Mouse (Mus musculus) thymus, postnatal 36 days (tissue): ENCODE measurements at regions not wholly inside any gene's neighbourhood (a gene's known extent, or its start where the extent isn't known, plus 50 kb on each side); places are given as distances from the start of the nearest gene placed in this dataset.

Experiments used
- DNase-seq, 2 experiments: peaks; one replicate each; pipeline ENCODE4 v3.0.0; 2022; ENCODE audit warnings: mixed read lengths in 2 of 2

- DNase-seq: no peak
These were observed 226.6 kb upstream of the Pter start for GRCm38 (mm10) chr2:12697209-12697608.

GRCm38 (mm10) chr2:12699331-12699730 lies 224.5 kb upstream of the Pter start:
- no peak for DNase-seq

- no peak for DNase-seq
These were observed 216.3 kb upstream of the Pter start for GRCm38 (mm10) chr2:12707514-12707913.

- peak in 1 of 2 experiments; percentile 4 for DNase-seq
These were observed 214.5 kb upstream of the Pter start for GRCm38 (mm10) chr2:12709156-12709923.

GRCm38 (mm10) chr2:12709924-12710240 lies 214.0 kb upstream of the Pter start:
- no peak for DNase-seq

GRCm38 (mm10) chr2:12716124-12717012 lies 207.5 kb upstream of the Pter start:
- no peak for DNase-seq

- no peak for DNase-seq
These were observed 194.6 kb upstream of the Pter start for GRCm38 (mm10) chr2:12729251-12729650.

- no peak for DNase-seq
These were observed 186.7 kb upstream of the Pter start for GRCm38 (mm10) chr2:12737140-12737539.

GRCm38 (mm10) chr2:12746856-12747255 lies 177.0 kb upstream of the Pter start:
- DNase-seq: no peak

- no peak for DNase-seq
These were observed 165.0 kb upstream of the Pter start for GRCm38 (mm10) chr2:12758816-12759215.

- DNase-seq: no peak
These were observed 163.9 kb upstream of the Pter start for GRCm38 (mm10) chr2:12759931-12760330.

- DNase-seq: no peak
These were observed 162.4 kb upstream of the Pter start for GRCm38 (mm10) chr2:12761461-12761860.

GRCm38 (mm10) chr2:12764510-12764909 lies 159.3 kb upstream of the Pter start:
- DNase-seq: no peak

GRCm38 (mm10) chr2:12765336-12765735 lies 158.5 kb upstream of the Pter start:
- no peak for DNase-seq

GRCm38 (mm10) chr2:12776866-12777265 lies 147.0 kb upstream of the Pter start:
- DNase-seq: no peak

GRCm38 (mm10) chr2:12777696-12778095 lies 146.1 kb upstream of the Pter start:
- DNase-seq: no peak

GRCm38 (mm10) chr2:12792596-12792995 lies 131.2 kb upstream of the Pter start:
- no peak for DNase-seq

- no peak for DNase-seq
These were observed 126.1 kb upstream of the Pter start for GRCm38 (mm10) chr2:12797615-12798169.

GRCm38 (mm10) chr2:12799153-12799925 lies 124.5 kb upstream of the Pter start:
- no peak for DNase-seq

- no peak for DNase-seq
These were observed 121.2 kb upstream of the Pter start for GRCm38 (mm10) chr2:12802667-12803066.

GRCm38 (mm10) chr2:12805096-12805495 lies 118.7 kb upstream of the Pter start:
- DNase-seq: no peak

GRCm38 (mm10) chr2:12808466-12808865 lies 115.4 kb upstream of the Pter start:
- no peak for DNase-seq

GRCm38 (mm10) chr2:12815339-12815738 lies 108.5 kb upstream of the Pter start:
- no peak for DNase-seq
